Mouse (Mus musculus): ENCODE measurements around the gene Ccl6.
"Not testable (repeated sequence)": the region's sequence is repeated elsewhere in the genome, so short reads cannot be mapped to it uniquely, and the experiment has no call there.

The Ccl6 gene

GRCm38 (mm10) chr11:83556085-83556781 is 36.7 kb downstream of the Ccl6 start:
- no peak for DNase-seq

GRCm38 (mm10) chr11:83551668-83552067 is 41.2 kb downstream of the Ccl6 start:
- no peak for DNase-seq

- DNase-seq, result not testable (repeated sequence)
Observed at GRCm38 (mm10) chr11:83551037-83551436, 41.9 kb downstream of the Ccl6 start.

- DNase-seq, result no peak
Observed at GRCm38 (mm10) chr11:83550186-83550632, 42.7 kb downstream of the Ccl6 start.

GRCm38 (mm10) chr11:83544214-83544613 is 48.7 kb downstream of the Ccl6 start:
- DNase-seq, result no peak

GRCm38 (mm10) chr11:83541415-83541814 is 51.5 kb downstream of the Ccl6 start:
- no peak for DNase-seq

GRCm38 (mm10) chr11:83540931-83541330 is 52.0 kb downstream of the Ccl6 start:
- no peak for DNase-seq

- no peak for DNase-seq
Observed at GRCm38 (mm10) chr11:83538705-83539314, 54.1 kb downstream of the Ccl6 start.
